Mouse (Mus musculus): ENCODE data around the gene Atp13a3.
"Not testable (repeated sequence)": the region's sequence is repeated elsewhere in the genome, so short reads cannot be mapped to it uniquely, and the experiment has no call there.

Gene Atp13a3

GRCm38 (mm10) chr16:30405925-30406670 is at the start of gene Atp13a3:
TSS of gene Atp13a3 (minus strand) at chr16:30405975.
- DNase-seq (ENCODE audit: low spot score) = no peak

DNA sequence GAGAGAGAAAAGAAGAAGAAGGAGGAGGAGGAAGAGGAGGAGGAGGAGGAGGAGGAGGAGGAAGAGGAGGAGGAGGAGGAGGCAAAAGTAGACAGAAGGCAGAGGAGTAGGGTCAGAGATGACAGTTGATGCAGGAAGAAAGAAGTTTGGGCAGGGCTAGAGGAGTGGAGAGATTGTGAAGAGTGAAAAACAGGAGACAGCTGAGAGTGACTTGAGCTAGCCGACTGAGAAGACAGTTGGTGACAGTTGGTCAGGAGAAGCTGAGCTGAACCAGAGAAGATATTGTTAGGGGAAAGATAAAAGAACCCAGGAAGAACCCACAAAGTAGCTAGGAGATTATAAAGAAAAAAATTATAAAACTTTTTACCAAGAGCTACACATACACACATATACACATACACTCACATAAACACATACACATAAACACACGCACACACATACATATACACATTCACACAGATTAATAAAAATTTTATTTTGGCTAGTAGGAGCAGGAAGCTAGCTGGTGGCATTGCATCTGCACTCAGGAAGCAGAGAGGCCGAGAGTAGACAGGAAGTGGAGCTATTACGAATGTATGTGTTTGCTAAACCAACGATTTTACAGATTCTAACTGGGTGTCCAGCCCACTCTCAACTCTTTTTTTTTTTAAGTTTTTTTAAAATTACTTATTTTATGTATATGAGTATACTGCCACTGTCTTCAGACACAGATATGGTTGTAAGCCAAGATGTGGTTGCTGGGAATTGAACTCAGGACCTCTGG is 47.6 kb upstream of the Atp13a3 start:
- DNase-seq (ENCODE audit: low spot score) = no peak

GRCm38 (mm10) chr16:30451174-30451573 is 45.4 kb upstream of the Atp13a3 start:
- not testable (repeated sequence) for DNase-seq (ENCODE audit: low spot score)

DNA sequence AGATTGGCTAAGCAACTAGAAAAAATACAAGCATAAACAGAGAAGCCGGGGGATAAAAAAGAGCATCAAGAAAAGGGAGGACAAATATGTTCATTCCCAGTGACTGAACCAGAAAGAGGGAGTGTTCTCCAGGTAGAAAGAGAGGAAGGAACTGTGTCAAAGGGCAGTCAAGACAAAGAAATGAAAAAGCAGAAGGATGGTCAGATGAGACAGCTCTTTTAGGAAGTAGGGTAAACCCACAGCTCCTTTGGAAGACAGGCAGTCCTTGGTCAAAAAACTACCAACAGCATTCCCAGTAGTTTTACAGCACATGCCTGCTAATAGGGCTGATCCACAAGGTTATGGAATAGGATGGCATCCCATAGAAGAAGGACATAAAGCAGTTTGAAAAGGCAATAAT is 43.2 kb upstream of the Atp13a3 start:
- DNase-seq (ENCODE audit: low spot score) = no peak

- DNase-seq (ENCODE audit: low spot score) = no peak
These were observed 42.4 kb upstream of the Atp13a3 start for GRCm38 (mm10) chr16:30448169-30448568.

DNA sequence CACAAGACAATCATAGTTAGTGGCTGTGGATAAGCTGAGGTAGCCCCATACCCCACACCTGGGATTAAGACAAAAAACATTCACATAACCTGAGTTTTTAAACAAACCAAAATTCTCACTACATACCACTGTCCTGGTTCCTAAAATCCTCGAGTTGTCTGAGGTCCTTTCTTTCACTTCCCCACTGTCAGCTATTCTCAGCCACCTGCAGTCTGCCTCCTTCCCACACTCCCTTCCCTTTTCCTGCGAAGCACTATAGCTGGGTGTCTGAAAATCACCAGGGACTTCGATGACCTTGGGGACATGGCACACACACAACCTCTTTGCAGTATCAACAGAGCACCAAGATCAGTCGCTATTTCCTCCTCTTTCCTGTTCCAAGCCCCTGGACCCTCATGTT is 41.9 kb upstream of the Atp13a3 start:
- DNase-seq (ENCODE audit: low spot score) = no peak

- peak; percentile 7 for DNase-seq (ENCODE audit: low spot score)
These were observed 37.6 kb upstream of the Atp13a3 start for GRCm38 (mm10) chr16:30443411-30443810.

DNA sequence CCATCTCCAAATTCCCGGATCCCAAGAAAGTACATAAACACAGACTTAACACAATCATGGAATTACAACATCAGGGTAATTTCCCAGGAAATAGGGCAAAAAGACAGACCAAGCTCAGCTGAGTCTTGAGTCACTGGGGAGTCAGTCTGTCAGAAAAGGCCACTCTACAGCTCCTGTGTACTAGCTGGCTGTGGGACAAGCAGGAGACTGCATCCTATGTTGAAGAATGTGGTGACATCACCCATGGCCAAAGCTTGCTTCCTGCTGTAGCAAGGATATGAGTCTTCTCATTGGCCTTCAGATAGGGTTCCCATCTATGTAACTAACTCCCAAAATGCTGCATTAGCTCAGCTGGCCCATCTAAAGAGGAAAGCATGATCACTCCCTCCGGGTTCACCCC is 36.7 kb upstream of the Atp13a3 start:
- DNase-seq (ENCODE audit: low spot score) = no peak

GRCm38 (mm10) chr16:30441409-30441808 is 35.6 kb upstream of the Atp13a3 start:
- no peak for DNase-seq (ENCODE audit: low spot score)

DNA sequence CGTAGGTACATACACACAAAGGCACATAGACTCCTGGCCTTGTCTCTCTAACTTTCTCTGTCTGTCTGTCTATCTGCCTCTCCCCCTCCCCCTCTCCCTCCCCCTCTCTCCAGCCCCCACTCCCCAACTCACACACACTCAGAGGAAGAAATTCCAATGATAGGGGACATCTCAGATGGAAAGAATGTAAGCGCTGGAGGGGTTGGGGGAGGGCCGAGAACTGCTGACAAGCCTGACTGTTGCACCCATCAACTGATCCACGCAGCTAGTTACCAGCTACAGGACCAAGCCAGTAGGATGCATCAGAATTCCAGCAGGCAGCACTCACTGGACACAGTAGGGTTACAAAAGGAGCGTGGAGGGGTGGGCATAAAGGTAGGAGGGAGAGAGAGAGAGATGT is 34.1 kb upstream of the Atp13a3 start:
- DNase-seq (ENCODE audit: low spot score) = no peak

- no peak for DNase-seq (ENCODE audit: low spot score)
These were observed 33.6 kb upstream of the Atp13a3 start for GRCm38 (mm10) chr16:30439411-30439810.

- DNase-seq (ENCODE audit: low spot score) = no peak
These were observed 30.5 kb upstream of the Atp13a3 start for GRCm38 (mm10) chr16:30436276-30436675.

DNA sequence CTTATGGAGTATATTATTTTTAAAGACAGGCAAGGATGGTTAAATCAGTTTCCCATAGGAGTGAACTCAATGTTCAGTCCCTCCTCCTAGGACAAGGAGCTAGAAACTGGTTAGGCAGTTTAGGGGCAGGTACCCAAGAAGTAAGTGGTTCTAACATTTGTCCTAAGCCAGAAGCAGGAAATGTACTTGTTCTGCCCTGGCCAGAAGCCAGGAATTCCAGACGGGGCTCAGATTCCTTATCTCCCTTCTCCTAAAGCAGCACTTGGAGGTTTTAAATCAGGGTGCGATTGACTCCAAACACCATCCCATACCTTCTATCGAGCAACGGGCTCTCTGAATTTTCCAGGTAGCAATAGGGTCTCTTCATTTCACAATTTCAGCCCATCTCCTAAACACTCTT is 29.6 kb upstream of the Atp13a3 start:
- no peak for DNase-seq (ENCODE audit: low spot score)

- DNase-seq (ENCODE audit: low spot score) = no peak
These were observed 27.4 kb upstream of the Atp13a3 start for GRCm38 (mm10) chr16:30433148-30433547.

DNA sequence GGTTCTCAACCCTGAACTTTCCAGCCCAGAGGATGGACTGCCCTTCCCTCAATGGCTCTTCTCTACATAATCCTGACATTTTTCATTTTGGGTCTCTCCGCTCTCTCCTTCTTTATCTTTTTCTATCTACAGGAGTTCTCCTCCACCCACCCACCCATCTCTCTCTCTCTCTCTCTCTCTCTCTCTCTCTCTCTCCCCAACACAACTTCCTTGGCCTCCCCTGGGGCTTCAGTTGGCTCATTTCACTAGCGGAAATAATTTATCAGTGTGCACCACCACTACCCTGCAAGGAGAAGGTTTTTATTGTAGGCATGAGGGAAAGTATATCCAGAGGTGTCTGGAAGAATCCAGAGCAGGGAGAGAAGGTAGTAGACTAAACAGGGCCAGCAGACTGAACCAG is 26.3 kb upstream of the Atp13a3 start:
- no peak for DNase-seq (ENCODE audit: low spot score)

DNA sequence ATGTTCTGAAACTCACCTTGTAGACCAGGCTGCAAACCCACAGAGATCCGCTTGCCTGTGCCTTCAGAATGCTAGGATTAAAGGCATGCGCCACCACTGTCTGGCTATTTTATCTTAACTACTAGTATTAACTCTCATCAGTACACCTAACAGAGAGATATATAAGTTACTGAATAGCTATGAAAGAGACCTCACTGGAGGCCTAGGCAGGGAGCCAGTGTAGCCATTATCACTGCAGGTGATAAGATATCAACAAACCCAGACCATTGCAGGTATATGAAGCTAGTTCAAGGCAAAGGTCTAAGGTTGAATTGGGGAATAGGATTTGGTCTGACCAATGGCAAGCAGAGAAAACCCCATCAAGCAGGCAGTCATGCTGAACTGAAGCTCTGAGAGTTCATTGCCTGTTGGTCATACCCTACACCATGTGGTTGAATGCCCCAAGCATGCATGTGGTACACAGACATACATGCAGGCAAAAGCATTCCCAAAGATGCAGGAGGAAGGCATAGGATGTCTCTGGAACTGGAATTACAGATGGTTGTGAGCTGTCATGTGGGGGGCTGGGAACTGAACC is 24.8 kb upstream of the Atp13a3 start:
- no peak for DNase-seq (ENCODE audit: low spot score)

DNA sequence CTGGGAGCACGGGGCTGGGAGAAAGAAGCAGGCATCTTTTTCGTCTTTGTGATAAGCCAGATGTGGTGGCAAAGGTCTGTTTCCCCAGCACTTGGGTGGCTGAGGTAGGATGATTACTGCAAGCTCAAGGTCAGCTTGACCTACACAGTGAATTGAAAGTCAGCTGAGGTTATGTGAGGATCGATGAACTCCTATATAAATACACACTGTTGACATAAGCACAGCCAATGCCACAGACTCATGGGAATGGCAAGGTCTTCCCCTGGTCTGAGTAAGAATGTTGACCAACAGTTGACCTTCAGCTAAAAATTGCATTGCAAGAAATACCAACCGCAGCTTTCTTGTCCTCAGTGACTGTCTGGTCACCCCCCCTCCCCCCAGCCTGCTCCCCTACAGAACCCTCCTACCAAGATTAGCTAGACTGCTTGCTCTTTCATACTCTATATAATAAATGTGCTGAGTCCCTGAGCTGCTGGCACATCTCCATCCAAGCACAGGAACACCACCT is 23.0 kb upstream of the Atp13a3 start:
- DNase-seq (ENCODE audit: low spot score) = no peak

DNA sequence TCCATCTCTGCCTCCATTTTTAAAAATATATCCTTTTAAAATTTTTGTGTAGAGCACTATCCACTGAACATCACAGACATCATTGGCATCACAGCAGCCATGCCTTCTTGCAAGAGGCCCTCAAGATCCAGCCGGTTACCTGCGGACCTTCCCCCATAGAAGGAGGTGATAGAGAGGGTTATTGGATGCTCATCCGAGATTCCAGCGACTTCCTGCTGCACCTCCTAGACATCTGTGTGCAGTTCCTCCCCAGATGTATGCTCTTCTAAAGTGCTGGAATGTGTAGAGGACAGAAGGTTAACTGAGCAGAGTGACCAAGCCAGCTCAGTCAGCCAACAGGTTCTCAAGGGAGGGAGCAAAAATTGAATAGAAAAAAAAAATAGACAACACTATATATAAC is 21.7 kb upstream of the Atp13a3 start:
- no peak for DNase-seq (ENCODE audit: low spot score)

- DNase-seq (ENCODE audit: low spot score) = no peak
These were observed 21.2 kb upstream of the Atp13a3 start for GRCm38 (mm10) chr16:30427003-30427402.

GRCm38 (mm10) chr16:30425980-30426379 is 20.2 kb upstream of the Atp13a3 start:
- no peak for DNase-seq (ENCODE audit: low spot score)

GRCm38 (mm10) chr16:30424053-30424452 is 18.3 kb upstream of the Atp13a3 start:
- no peak for DNase-seq (ENCODE audit: low spot score)

- DNase-seq (ENCODE audit: low spot score) = no peak
These were observed 10.9 kb upstream of the Atp13a3 start for GRCm38 (mm10) chr16:30416707-30417106.

DNA sequence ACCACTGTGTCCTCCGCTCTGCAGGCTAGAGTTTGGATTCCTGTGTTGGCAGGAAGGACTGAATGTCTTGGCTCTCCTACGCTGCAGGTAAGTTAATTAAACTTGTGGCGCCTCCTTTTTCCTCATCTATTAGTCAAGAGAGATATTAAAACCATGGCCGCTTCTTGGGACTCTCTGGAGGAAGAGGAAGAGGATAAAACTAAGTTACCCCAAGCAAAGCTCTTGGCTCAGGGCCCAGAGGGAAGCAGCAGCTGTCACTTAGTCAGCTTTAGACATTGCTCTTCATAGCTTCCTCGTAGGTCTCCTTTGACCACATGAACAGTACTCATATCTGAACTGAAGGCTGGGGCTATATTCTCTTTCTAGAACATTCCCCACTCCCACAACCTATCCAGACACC is 10.5 kb upstream of the Atp13a3 start:
- peak; percentile 37 for DNase-seq (ENCODE audit: low spot score)
